Mouse (Mus musculus) bone marrow macrophage, adult 2 months (primary cell): ENCODE measurements around the gene Dand5.

Source experiments
- CTCF ChIP-seq: IDR thresholded peaks from 2 replicates; pipeline ENCODE4 v1.5.1; 2012; ENCODE audit warnings: low read depth, mild to moderate bottlenecking, low read length, moderate library complexity
- POLR2A ChIP-seq: IDR thresholded peaks from 2 replicates; pipeline ENCODE4 v1.6.1; 2012; ENCODE audit warnings: mild to moderate bottlenecking, low read depth, low read length, borderline replicate concordance

- TF ChIP-seq CTCF (no peak), POLR2A (no peak)
Observed at GRCm38 (mm10) chr8:84776569-84776968, 46.1 kb downstream of the Dand5 start.
